Mouse (Mus musculus) C2C12 (cell line): Measurements from ENCODE around the gene Gm20388. TPM values are rescaled to one million over a fixed set of nuclear protein-coding genes. Genes with fewer than 3 reads are reported as not detected.

Experiments
- H3K27me3 ChIP-seq: one replicate; pipeline ENCODE4 v1.6.1; 2011; ENCODE audit not compliant: control insufficient read depth, insufficient read depth, insufficient read length
- H3K36me3 ChIP-seq: one replicate; pipeline ENCODE4 v1.6.1; 2011; ENCODE audit not compliant: control insufficient read depth, insufficient read depth
- H3K4me3 ChIP-seq: one replicate; pipeline ENCODE4 v1.5.1; 2011; ENCODE audit warnings: mild to moderate bottlenecking, control low read depth; ENCODE audit not compliant: poor library complexity, insufficient read depth, severe bottlenecking
- H3K79me2 ChIP-seq: one replicate; pipeline ENCODE4 v1.6.1; 2011; ENCODE audit not compliant: control insufficient read depth, insufficient read depth
- H3K79me3 ChIP-seq: one replicate; pipeline ENCODE4 v1.6.1; 2011; ENCODE audit warnings: low read depth, control low read depth
- H3ac ChIP-seq: one replicate; pipeline ENCODE3; 2011; ENCODE audit warnings: low read depth; ENCODE audit not compliant: control insufficient read depth, insufficient read length
- CEBPB ChIP-seq: IDR thresholded peaks from one replicate; pipeline ENCODE4 v1.6.1; 2011; ENCODE audit warnings: low read depth, mild to moderate bottlenecking, control low read depth, moderate library complexity
- CTCF ChIP-seq: IDR thresholded peaks from one replicate; pipeline ENCODE4 v1.5.1; 2011; ENCODE audit not compliant: control insufficient read depth, insufficient read depth, insufficient read length
- FOSL1 ChIP-seq: IDR thresholded peaks from one replicate; pipeline ENCODE4 v1.8.0; 2011; ENCODE audit warnings: mild to moderate bottlenecking, low read length; ENCODE audit not compliant: poor library complexity, insufficient read depth, severe bottlenecking
- MAX ChIP-seq: IDR thresholded peaks from one replicate; pipeline ENCODE4 v1.6.1; 2011; ENCODE audit warnings: mild to moderate bottlenecking, control low read depth
- MYOD1 ChIP-seq: IDR thresholded peaks from one replicate; pipeline ENCODE4 v1.6.1; 2011; ENCODE audit warnings: low read depth; ENCODE audit not compliant: control insufficient read depth, insufficient read length
- MYOG ChIP-seq: IDR thresholded peaks from one replicate; pipeline ENCODE4 v1.6.1; 2011; ENCODE audit not compliant: control insufficient read depth, insufficient read length; ENCODE audit errors: extremely low read depth
- USF1 ChIP-seq: IDR thresholded peaks from one replicate; pipeline ENCODE4 v1.6.1; 2011; ENCODE audit warnings: low read depth, mild to moderate bottlenecking, control low read depth, moderate library complexity
- polyA plus RNA-seq: library from polyadenylated mRNA; unstranded; fragments of >200 nt; fragmentation: generic; extraction: Trizol; gene quantifications from one replicate; pipeline ENCODE4 v1.2.1, GENCODE M21; 2012; ENCODE audit warnings: missing spikeins

Gene Gm20388
- polyA plus RNA-seq, 1 experiment: 15.0 TPM

DNA sequence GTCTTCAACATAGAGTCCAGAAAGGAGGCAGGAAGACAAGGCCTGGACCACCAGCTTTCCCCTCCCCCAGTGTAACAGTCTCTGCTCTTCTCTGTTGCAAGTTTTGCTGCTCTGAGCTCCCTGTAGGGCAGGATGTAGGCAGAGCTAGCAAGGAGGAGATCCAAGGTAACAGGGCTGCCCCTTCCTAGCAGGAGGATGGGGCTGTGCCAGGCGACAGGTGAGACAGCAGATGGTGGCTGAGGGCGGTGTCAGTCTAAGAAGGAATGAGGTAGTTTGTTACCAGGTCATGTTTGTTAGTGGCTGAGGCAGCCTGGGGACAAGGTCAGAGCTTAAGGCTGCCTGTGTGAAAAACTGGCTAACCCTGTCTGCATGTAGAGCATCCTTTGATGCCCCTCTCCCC, 1789.3 kb downstream of the Gm20388 start:
- H3ac ChIP-seq: no peak overlapping the region
- peaks cover 11% of the 10 kb centered on the region for H3K27me3 ChIP-seq
- H3K36me3 ChIP-seq: no peaks in the 10 kb centered on the region
- no peaks in the 10 kb centered on the region for H3K79me2 ChIP-seq
- no peaks in the 10 kb centered on the region for H3K79me3 ChIP-seq
- TF ChIP-seq CTCF: no peak
- no peak for TF ChIP-seq MAX
- no peak for TF ChIP-seq USF1
- no peak for TF ChIP-seq MYOD1
- no peak for TF ChIP-seq MYOG
- TF ChIP-seq FOSL1: no peak
- no peak for TF ChIP-seq CEBPB
- no peak overlapping the region for H3K4me3 ChIP-seq

GRCm38 (mm10) chr8:121705174-121705573, 1794.5 kb downstream of the Gm20388 start:
- H3ac ChIP-seq: no peak overlapping the region
- H3K27me3 ChIP-seq: peaks cover 34% of the 10 kb centered on the region
- TF ChIP-seq FOSL1: no peak
- TF ChIP-seq MAX: no peak
- TF ChIP-seq USF1: no peak
- TF ChIP-seq MYOD1: no peak
- H3K79me2 ChIP-seq: no peaks in the 10 kb centered on the region
- no peaks in the 10 kb centered on the region for H3K36me3 ChIP-seq
- no peak overlapping the region for H3K4me3 ChIP-seq
- no peaks in the 10 kb centered on the region for H3K79me3 ChIP-seq

DNA sequence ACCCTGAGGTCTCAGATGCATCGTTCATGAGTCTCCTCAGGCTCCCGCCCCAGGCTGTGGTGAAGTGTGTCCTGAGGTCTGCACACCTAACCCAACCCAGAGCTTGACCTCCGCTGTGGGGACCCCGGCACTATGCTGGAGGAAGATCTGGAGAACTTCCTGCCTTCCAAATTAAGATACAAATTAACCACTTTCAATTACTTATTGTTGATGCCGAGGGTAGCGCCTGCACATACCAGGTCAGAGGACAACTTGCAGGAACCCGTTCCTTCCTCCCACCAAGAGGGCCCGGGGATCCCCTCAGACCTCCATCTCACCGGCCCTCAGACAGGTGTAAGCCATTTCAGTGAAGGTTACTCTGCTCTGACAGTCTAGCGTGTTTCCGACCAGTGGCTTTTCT, 1796.3 kb downstream of the Gm20388 start:
- TF ChIP-seq CTCF: no peak
- TF ChIP-seq MAX: no peak
- TF ChIP-seq CEBPB: no peak
- no peak for TF ChIP-seq USF1
- no peak for TF ChIP-seq FOSL1
- TF ChIP-seq MYOG: no peak
- TF ChIP-seq MYOD1: no peak
- H3K4me3 ChIP-seq: no peak overlapping the region
- no peaks in the 10 kb centered on the region for H3K79me3 ChIP-seq
- no peak overlapping the region for H3ac ChIP-seq
- peaks cover 34% of the 10 kb centered on the region for H3K27me3 ChIP-seq
- H3K36me3 ChIP-seq: no peaks in the 10 kb centered on the region
- no peaks in the 10 kb centered on the region for H3K79me2 ChIP-seq

GRCm38 (mm10) chr8:121708406-121708805, 1797.8 kb downstream of the Gm20388 start:
- H3K79me3 ChIP-seq: no peaks in the 10 kb centered on the region
- H3K4me3 ChIP-seq: no peak overlapping the region

DNA sequence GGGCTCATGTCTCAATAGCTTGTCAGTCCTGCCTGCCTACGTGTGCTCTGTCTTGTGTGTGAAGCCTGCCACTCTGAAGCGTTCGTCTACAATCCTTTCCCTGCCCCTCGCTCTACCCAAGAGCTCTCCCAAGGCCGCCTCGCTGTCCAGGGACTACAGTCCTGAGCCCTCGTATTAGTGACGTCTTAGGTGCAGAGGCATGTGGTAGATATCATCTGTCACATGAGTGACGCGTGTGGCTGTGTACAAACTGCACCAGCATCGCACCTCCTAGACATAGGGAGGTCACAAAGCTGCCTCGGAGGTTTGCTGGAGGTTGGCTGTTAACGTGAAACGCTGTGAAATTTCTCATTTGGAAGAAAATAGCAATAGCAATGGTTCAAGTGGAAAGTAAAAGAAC, 1806.9 kb downstream of the Gm20388 start:
- H3K36me3 ChIP-seq: no peaks in the 10 kb centered on the region
- no peaks in the 10 kb centered on the region for H3K79me2 ChIP-seq
- peaks cover 80% of the 10 kb centered on the region for H3K27me3 ChIP-seq
- no peak overlapping the region for H3K4me3 ChIP-seq
- H3K79me3 ChIP-seq: no peaks in the 10 kb centered on the region
- no peak overlapping the region for H3ac ChIP-seq
- TF ChIP-seq FOSL1 (no peak), MYOD1 (no peak), MYOG (no peak), MAX (no peak), USF1 (no peak), CEBPB (no peak), CTCF (no peak)

More at GRCm38 (mm10) chr8:121708406-121708805, 1797.8 kb downstream of the Gm20388 start:
- H3K79me2 ChIP-seq: no peaks in the 10 kb centered on the region
- H3ac ChIP-seq: no peak overlapping the region
- peaks cover 43% of the 10 kb centered on the region for H3K27me3 ChIP-seq
- H3K36me3 ChIP-seq: no peaks in the 10 kb centered on the region
- no peak for TF ChIP-seq MYOD1
- TF ChIP-seq CTCF: no peak
- no peak for TF ChIP-seq MAX
- no peak for TF ChIP-seq CEBPB
- no peak for TF ChIP-seq MYOG
- no peak for TF ChIP-seq FOSL1
- no peak for TF ChIP-seq USF1

DNA sequence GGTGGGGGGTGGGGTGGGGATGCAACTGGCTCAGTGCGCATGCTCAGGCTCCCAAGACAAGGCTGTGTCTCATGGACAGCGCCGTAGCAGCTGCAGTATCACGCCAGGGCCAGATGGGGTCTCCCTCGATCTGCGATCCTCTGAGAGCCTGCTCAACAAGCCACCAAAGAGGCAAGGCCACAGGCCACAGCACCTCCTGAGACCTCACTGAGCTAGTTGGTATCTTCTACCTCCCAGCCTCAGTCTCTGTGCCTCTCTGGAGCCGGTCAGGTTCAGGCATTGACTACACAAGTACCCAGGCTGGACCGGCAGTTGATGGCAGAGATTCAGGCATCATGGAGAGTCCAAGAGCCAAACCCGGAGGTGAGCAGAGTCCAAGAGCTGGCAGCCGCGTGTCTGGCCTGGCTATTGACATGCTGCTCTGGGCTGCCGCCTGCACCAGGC, 1807.4 kb downstream of the Gm20388 start:
- Histone ChIP-seq H3ac (no peak overlapping the region), H3K79me3 (no peaks in the 10 kb centered on the region), H3K4me3 (no peak overlapping the region), H3K36me3 (no peaks in the 10 kb centered on the region), H3K27me3 (peaks cover 80% of the 10 kb centered on the region), H3K79me2 (no peaks in the 10 kb centered on the region)
- TF ChIP-seq CTCF (peak; percentile 96), FOSL1 (no peak)
